Mouse (Mus musculus): ENCODE measurements around the gene Sox5. TPM values are rescaled to one million over a fixed set of nuclear protein-coding genes. Genes with fewer than 3 reads are reported as not detected.
A peak's percentile ranks its signal among the peaks of the same experiment; 100 is the strongest.

Gene Sox5
- total RNA-seq, 2 experiments from 2014 or later = 0.89 to 0.99 TPM

GRCm38 (mm10) chr6:144361267-144362038 lies 420.3 kb downstream of the Sox5 start:
- Histone ChIP-seq H3K4me3 (no peak overlapping the region), H3K27ac (no peak overlapping the region)
- TF ChIP-seq CTCF (IDR thresholded peaks at IDR 0.05) = no peak
- DNase-seq = no peak
- intact Hi-C loops (cut with DNase I) = no loop called here

GRCm38 (mm10) chr6:144357081-144357480 lies 424.7 kb downstream of the Sox5 start:
- no peak for TF ChIP-seq CTCF (IDR thresholded peaks at IDR 0.05)
- intact Hi-C loops (cut with DNase I) = no loop called here
- DNase-seq = no peak
- H3K4me3 ChIP-seq = no peak overlapping the region
- no peak overlapping the region for H3K27ac ChIP-seq

- H3K27ac ChIP-seq = no peak overlapping the region
- no peak for TF ChIP-seq CTCF (IDR thresholded peaks at IDR 0.05)
- DNase-seq = no peak
- H3K4me3 ChIP-seq = no peak overlapping the region
- intact Hi-C loops (cut with DNase I) = no loop called here
These were observed 430.7 kb downstream of the Sox5 start for GRCm38 (mm10) chr6:144351049-144351448.

- no peak for TF ChIP-seq CTCF (IDR thresholded peaks at IDR 0.05)
These were observed 438.4 kb downstream of the Sox5 start for GRCm38 (mm10) chr6:144343338-144343737.

DNA sequence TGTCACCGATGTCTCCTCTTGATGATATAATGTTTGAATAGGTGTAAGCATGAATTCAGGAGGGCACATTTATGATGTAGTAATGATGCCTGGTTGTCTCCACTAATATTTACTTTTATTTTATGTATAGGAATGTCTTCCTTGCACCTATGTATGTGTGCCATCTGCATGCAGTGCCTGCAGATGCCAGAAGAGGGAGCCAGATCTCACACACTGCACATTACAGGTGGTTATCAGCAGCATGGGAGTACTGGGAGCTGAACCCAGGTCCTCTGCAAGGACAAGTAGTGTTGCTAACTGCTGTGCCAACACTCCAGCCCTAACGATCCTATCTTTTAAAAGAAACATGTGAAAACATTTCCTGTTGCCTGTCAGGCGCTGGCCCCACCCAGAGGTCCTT lies 442.2 kb downstream of the Sox5 start:
- DNase-seq = no peak
- Histone ChIP-seq H3K4me3 (no peak overlapping the region), H3K27ac (no peak overlapping the region)
- peak; percentile 19; the same call in 1 of the 2 replicates for TF ChIP-seq CTCF (IDR thresholded peaks at IDR 0.05)
- intact Hi-C loops (cut with DNase I) = no loop called here

More at GRCm38 (mm10) chr6:144343338-144343737, 438.4 kb downstream of the Sox5 start:
- DNase-seq = peak; percentile 30
- H3K4me3 ChIP-seq = no peak overlapping the region
- no peak overlapping the region for H3K27ac ChIP-seq
- intact Hi-C loops (cut with DNase I) = no loop called here

GRCm38 (mm10) chr6:144339006-144339405 lies 442.8 kb downstream of the Sox5 start:
- no peak overlapping the region for H3K4me3 ChIP-seq
- no peak for DNase-seq
- H3K27ac ChIP-seq = no peak overlapping the region
- intact Hi-C loops (cut with DNase I) = no loop called here
- TF ChIP-seq CTCF (IDR thresholded peaks at IDR 0.05) = no peak

GRCm38 (mm10) chr6:144338221-144338620 lies 443.6 kb downstream of the Sox5 start:
- intact Hi-C loops (cut with DNase I) = no loop called here
- DNase-seq = no peak
- Histone ChIP-seq H3K4me3 (no peak overlapping the region), H3K27ac (no peak overlapping the region)
- TF ChIP-seq CTCF (IDR thresholded peaks at IDR 0.05) = no peak

- Histone ChIP-seq H3K27ac (no peak overlapping the region), H3K4me3 (no peak overlapping the region)
- DNase-seq = no peak
- intact Hi-C loops (cut with DNase I) = no loop called here
- TF ChIP-seq CTCF (IDR thresholded peaks at IDR 0.05) = no peak
These were observed 444.3 kb downstream of the Sox5 start for GRCm38 (mm10) chr6:144337436-144337969.

- intact Hi-C loops (cut with DNase I) = no loop called here
- H3K4me3 ChIP-seq = no peak overlapping the region
- no peak for DNase-seq
- TF ChIP-seq CTCF (IDR thresholded peaks at IDR 0.05) = no peak
- H3K27ac ChIP-seq = no peak overlapping the region
These were observed 445.0 kb downstream of the Sox5 start for GRCm38 (mm10) chr6:144336789-144337188.

GRCm38 (mm10) chr6:144333146-144333545 lies 448.6 kb downstream of the Sox5 start:
- no peak for DNase-seq
- Histone ChIP-seq H3K27ac (no peak overlapping the region), H3K4me3 (no peak overlapping the region)
- intact Hi-C loops (cut with DNase I) = no loop called here
- TF ChIP-seq CTCF (IDR thresholded peaks at IDR 0.05) = no peak

DNA sequence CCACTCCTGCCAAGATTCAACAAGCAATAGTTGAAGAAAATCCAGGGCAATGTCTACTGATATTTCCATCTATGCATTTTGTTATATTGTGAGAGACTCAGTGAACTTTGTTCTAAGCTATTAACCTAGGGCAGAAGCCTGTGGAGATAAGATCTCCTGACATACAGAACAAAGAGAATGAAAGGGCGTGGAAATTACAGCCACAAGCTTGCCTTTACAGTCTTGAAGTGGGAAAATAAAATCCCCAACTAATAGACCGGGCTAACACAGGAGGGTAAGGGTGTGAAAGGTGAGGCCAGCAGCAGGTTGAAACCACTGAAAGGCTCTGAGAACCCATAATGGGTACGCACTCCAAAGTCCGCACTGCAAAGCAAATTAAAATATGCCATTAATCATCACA lies 449.8 kb downstream of the Sox5 start:
- no peak for TF ChIP-seq CTCF (IDR thresholded peaks at IDR 0.05)
- Histone ChIP-seq H3K27ac (no peak overlapping the region), H3K4me3 (no peak overlapping the region)
- DNase-seq = no peak
- intact Hi-C loops (cut with DNase I) = no loop called here

- Histone ChIP-seq H3K4me3 (no peak overlapping the region), H3K27ac (no peak overlapping the region)
- intact Hi-C loops (cut with DNase I) = no loop called here
- TF ChIP-seq CTCF (IDR thresholded peaks at IDR 0.05) = no peak
- DNase-seq = no peak
These were observed 452.4 kb downstream of the Sox5 start for GRCm38 (mm10) chr6:144329311-144329930.

DNA sequence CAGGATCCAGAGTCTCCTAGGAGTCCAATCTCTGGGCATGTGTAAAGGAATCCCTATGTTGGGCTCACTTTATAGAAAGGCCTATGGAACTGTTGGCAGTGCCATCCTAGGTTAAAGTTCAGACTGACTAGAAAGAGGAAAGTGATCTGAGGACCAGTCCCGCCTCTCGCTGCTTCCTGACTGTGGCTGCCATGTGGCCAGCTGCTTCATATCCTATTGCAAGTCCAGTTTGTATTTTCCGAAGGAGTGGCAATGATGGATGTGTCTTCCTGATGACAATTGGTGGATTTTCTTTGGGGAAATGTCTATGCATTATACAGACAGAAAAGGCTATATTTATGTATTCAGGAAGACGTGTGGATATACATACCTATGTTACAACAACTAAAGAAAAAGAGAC lies 453.0 kb downstream of the Sox5 start:
- TF ChIP-seq CTCF (IDR thresholded peaks at IDR 0.05) = no peak
- intact Hi-C loops (cut with DNase I) = no loop called here
- Histone ChIP-seq H3K27ac (no peak overlapping the region), H3K4me3 (no peak overlapping the region)
- DNase-seq = no peak
